Mouse (Mus musculus): ENCODE data around the gene BC061212.
"Not testable (repeated sequence)": the region's sequence is repeated elsewhere in the genome, so short reads cannot be mapped to it uniquely, and the experiment has no call there.

Gene BC061212
- long read RNA-seq, experiment 1 = 0 reads
- long read RNA-seq, experiment 2 = 0 reads

DNA sequence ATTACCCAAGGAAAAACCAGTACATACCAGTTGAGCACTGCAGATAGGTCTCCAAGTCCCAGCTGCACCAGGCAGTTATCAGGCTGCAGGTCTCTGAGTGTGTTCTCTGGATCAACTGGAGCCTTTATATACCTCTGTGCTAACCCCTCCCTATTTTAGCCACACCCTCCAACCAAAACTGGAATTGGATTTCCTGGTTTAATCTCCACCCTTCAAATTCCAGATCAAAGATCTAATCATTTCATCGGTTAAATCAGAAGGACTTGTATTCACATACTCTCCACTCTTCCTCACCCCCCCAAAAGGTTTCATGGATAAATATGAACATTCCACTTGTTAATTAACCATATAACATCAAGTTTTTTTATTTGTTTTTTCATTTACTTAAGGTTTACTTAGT is at the start of gene BC061212:
TSS of gene BC061212 (minus strand) at position 101 of the 400 bp plus-strand sequence.
- intact Hi-C loops (cut with DNase I) = not testable (repeated sequence)

DNA sequence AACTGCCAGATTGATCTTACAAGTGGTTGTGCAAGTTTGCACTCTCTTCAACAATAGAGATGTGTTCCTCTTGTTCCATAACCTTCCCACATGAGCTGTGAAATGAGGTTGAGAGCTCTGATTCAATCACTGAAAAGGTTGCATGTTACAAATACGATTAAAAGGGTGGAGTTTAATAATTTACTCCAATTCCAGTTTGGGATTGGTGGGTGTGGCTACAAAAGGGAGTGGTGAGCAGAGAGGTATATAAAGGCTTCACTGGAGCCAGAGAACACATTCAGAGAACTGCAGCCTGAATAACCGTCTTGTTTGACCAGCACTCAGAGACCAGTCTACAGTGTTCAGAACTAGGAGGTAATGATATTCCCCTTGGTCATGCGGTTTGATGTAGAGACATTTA is 5.7 kb upstream of the BC061212 start, which contains the start of gene Gm6351:
TSS of gene Gm6351 (plus strand) at position 301 of the 400 bp plus-strand sequence.
- intact Hi-C loops (cut with DNase I) = not testable (repeated sequence)
